10 mouse cellular contexts compared by ENCODE assay signal in genomic region chr2:18635052-18635451, GRCm38 (mm10). TPM values are rescaled to one million over a fixed set of nuclear protein-coding genes. Genes with fewer than 3 reads are reported as not detected.
A peak's percentile ranks its signal among the peaks of the same experiment; 100 is the strongest.
DNase-seq lines count a peak whose midpoint lies in the region; ATAC-seq and TF ChIP-seq lines count a peak whose summit lies in the region.
"Had no signal": no experiment of that assay in that cellular context is flagged by ENCODE, and none has a peak within 500 bp of the region (broad histone marks: within the 10 kb centered on the region; RNA-seq: fewer than 3 reads in every experiment).

No protein-coding gene starts in this region.

- WGBS in intestine, embryonic 14.5 days, result 92% methylated on average over 8 of the region's 8 CpGs
- WGBS in intestine, postnatal 0 days, result 79% methylated on average over 8 of the region's 8 CpGs
- 71% methylated on average over 8 of the region's 8 CpGs for WGBS in neural tube, embryonic 15.5 days

- no peak for ATAC-seq in intestine, embryonic 14.5 days (replicated peaks; ENCODE audit: low FRiP score, low TSS enrichment, low read depth)
- ATAC-seq in intestine, postnatal 0 days, result no peak
- peak; percentile 93 for ATAC-seq in cerebellum, adult (ENCODE audit: insufficient number of reproducible peaks, low FRiP score, low TSS enrichment)
- peak; percentile 86 for ATAC-seq in neural tube, embryonic 15.5 days (ENCODE audit: low FRiP score)
- no peak for ATAC-seq in megakaryocyte-erythroid progenitor cell, adult 5-6 weeks (replicated peaks; ENCODE audit: low FRiP score, low TSS enrichment, poor library complexity, severe bottlenecking)

- no peaks in the 10 kb centered on the region for H3K27me3 ChIP-seq in intestine, embryonic 14.5 days (replicated peaks; ENCODE audit: control insufficient read depth, insufficient read depth, low read length)
- H3K27me3 ChIP-seq in intestine, postnatal 0 days (replicated peaks; ENCODE audit: control insufficient read depth, insufficient read depth, low read length), result no peaks in the 10 kb centered on the region
- no peaks in the 10 kb centered on the region for H3K27me3 ChIP-seq in neural tube, embryonic 15.5 days (replicated peaks)
- H3K27me3 ChIP-seq: lung, embryonic 15.5 days had no signal

- H3K4me1 ChIP-seq in intestine, embryonic 14.5 days (replicated peaks; ENCODE audit: control insufficient read depth, insufficient read depth, low read length), result no peaks in the 10 kb centered on the region
- no peaks in the 10 kb centered on the region for H3K4me1 ChIP-seq in intestine, postnatal 0 days (replicated peaks; ENCODE audit: control insufficient read depth, insufficient read depth, low read length)
- no peaks in the 10 kb centered on the region for H3K4me1 ChIP-seq in neural tube, embryonic 15.5 days
- H3K4me1 ChIP-seq: lung, embryonic 15.5 days had no signal

- DNase-seq in intestine, embryonic 14.5 days (ENCODE audit: low spot score), result peak; percentile 48
- peak; percentile 78 for DNase-seq in gastrocnemius, adult 18-20 months (ENCODE audit: low spot score)
- peak; percentile 80 to 95 for DNase-seq in layer of hippocampus, adult 18-20 months (ENCODE audit: low spot score in 2 of 2)
- DNase-seq in urinary bladder, adult 18-20 months (ENCODE audit: low spot score in 2 of 2), result no peak

- no peak for TF ChIP-seq CTCF in intestine, postnatal 0 days (IDR thresholded peaks at IDR 0.05; ENCODE audit: low read depth)

- H3K4me3 ChIP-seq in intestine, embryonic 14.5 days (ENCODE audit: low read depth, low read length), result no peak overlapping the region
- no peak overlapping the region for H3K4me3 ChIP-seq in intestine, postnatal 0 days (ENCODE audit: low read depth, low read length)
- H3K4me3 ChIP-seq in neural tube, embryonic 15.5 days (replicated peaks), result no peak overlapping the region
- H3K4me3 ChIP-seq: lung, embryonic 15.5 days had no signal

- no peak overlapping the region for H3K27ac ChIP-seq in intestine, embryonic 14.5 days (ENCODE audit: low read depth)
- no peak overlapping the region for H3K27ac ChIP-seq in intestine, postnatal 0 days (ENCODE audit: low read depth, low read length)
- no peak overlapping the region for H3K27ac ChIP-seq in neural tube, embryonic 15.5 days (replicated peaks)
- H3K27ac ChIP-seq: lung, embryonic 15.5 days had no signal

- H3K4me2 ChIP-seq in intestine, embryonic 14.5 days (ENCODE audit: low read length), result no peak overlapping the region
- no peak overlapping the region for H3K4me2 ChIP-seq in intestine, postnatal 0 days (replicated peaks; ENCODE audit: low read depth)
- no peak overlapping the region for H3K4me2 ChIP-seq in neural tube, embryonic 15.5 days
- H3K4me2 ChIP-seq: lung, embryonic 15.5 days had no signal

- no peaks in the 10 kb centered on the region for H3K36me3 ChIP-seq in intestine, embryonic 14.5 days (ENCODE audit: control insufficient read depth, insufficient read depth, low read length)
- H3K36me3 ChIP-seq in intestine, postnatal 0 days (ENCODE audit: control insufficient read depth, insufficient read depth), result no peaks in the 10 kb centered on the region
- no peaks in the 10 kb centered on the region for H3K36me3 ChIP-seq in neural tube, embryonic 15.5 days
- H3K36me3 ChIP-seq: G1E; lung, embryonic 15.5 days had no signal

- no peaks in the 10 kb centered on the region for H3K9me3 ChIP-seq in intestine, embryonic 14.5 days (ENCODE audit: control insufficient read depth, low read length)
- H3K9me3 ChIP-seq in intestine, postnatal 0 days (ENCODE audit: control insufficient read depth), result no peaks in the 10 kb centered on the region
- no peaks in the 10 kb centered on the region for H3K9me3 ChIP-seq in neural tube, embryonic 15.5 days (replicated peaks)
- H3K9me3 ChIP-seq: G1E; lung, embryonic 15.5 days had no signal

- no peak overlapping the region for H3K9ac ChIP-seq in intestine, embryonic 14.5 days (ENCODE audit: low read length)
- no peak overlapping the region for H3K9ac ChIP-seq in intestine, postnatal 0 days (ENCODE audit: low read depth, low read length)
- H3K9ac ChIP-seq in neural tube, embryonic 15.5 days (replicated peaks), result no peak overlapping the region
- H3K9ac ChIP-seq: lung, embryonic 15.5 days had no signal

RNA-seq across cellular contexts. Expression of gene Commd3, which starts 37.1 kb away (rescaled TPM):
- polyA plus RNA-seq in intestine, embryonic 14.5 days (2014; fragmentation: Nextera tagmentation; extraction: Ambion mirVana), result 199 and 202 TPM in 2 replicates
- polyA plus RNA-seq in intestine, postnatal 0 days (2015; fragmentation: Nextera tagmentation; extraction: Ambion mirVana), result 205 and 218 TPM in 2 replicates
- total RNA-seq in gastrocnemius, adult 18-20 months (2021), result 10 to 100 TPM; 89.8 to 95.3 TPM
- 10 to 100 TPM; 85.4 to 92.4 TPM for total RNA-seq in layer of hippocampus, adult 18-20 months (2021)
- polyA plus RNA-seq in neural tube, embryonic 15.5 days (2015; fragmentation: Nextera tagmentation; extraction: Ambion mirVana), result 192 and 193 TPM in 2 replicates
- 131 and 154 TPM in 2 replicates for total RNA-seq in megakaryocyte-erythroid progenitor cell, adult 5-6 weeks (2014; fragmentation: Nextera tagmentation)
- total RNA-seq in megakaryocyte-erythroid progenitor cell, adult 5-6 weeks (2017), result 179 and 216 TPM in 2 replicates

RNA-seq across cellular contexts. Expression of gene Bmi1, which starts 41.8 kb away (rescaled TPM):
- 20.7 and 25.1 TPM in 2 replicates for polyA plus RNA-seq in intestine, embryonic 14.5 days (2014; fragmentation: Nextera tagmentation; extraction: Ambion mirVana)
- 9.9 and 10.3 TPM in 2 replicates for polyA plus RNA-seq in intestine, postnatal 0 days (2015; fragmentation: Nextera tagmentation; extraction: Ambion mirVana)
- 10 to 100 TPM; 67.2 to 67.6 TPM for total RNA-seq in gastrocnemius, adult 18-20 months (2021)
- 10 to 100 TPM; 65.6 to 68.9 TPM for total RNA-seq in layer of hippocampus, adult 18-20 months (2021)
- 18.1 and 19.8 TPM in 2 replicates for polyA plus RNA-seq in neural tube, embryonic 15.5 days (2015; fragmentation: Nextera tagmentation; extraction: Ambion mirVana)
- total RNA-seq in megakaryocyte-erythroid progenitor cell, adult 5-6 weeks (2014; fragmentation: Nextera tagmentation), result 30.3 and 44.8 TPM in 2 replicates
- total RNA-seq in megakaryocyte-erythroid progenitor cell, adult 5-6 weeks (2017), result 69.4 and 89.5 TPM in 2 replicates

RNA-seq across cellular contexts. Expression of gene Spag6, which starts 58.8 kb away (rescaled TPM):
- not detected in 2 replicates for polyA plus RNA-seq in intestine, embryonic 14.5 days (2014; fragmentation: Nextera tagmentation; extraction: Ambion mirVana)
- polyA plus RNA-seq in intestine, postnatal 0 days (2015; fragmentation: Nextera tagmentation; extraction: Ambion mirVana), result 0.08 TPM in 1 of 2 replicates, not detected in the other
- 1 to 10 TPM; 1.0 to 1.4 TPM for total RNA-seq in gastrocnemius, adult 18-20 months (2021)
- 10 to 100 TPM; 10.2 to 10.8 TPM for total RNA-seq in layer of hippocampus, adult 18-20 months (2021)
- polyA plus RNA-seq in neural tube, embryonic 15.5 days (2015; fragmentation: Nextera tagmentation; extraction: Ambion mirVana), result 0.06 TPM in 1 of 2 replicates, not detected in the other
- total RNA-seq in megakaryocyte-erythroid progenitor cell, adult 5-6 weeks (2014; fragmentation: Nextera tagmentation), result not detected in 2 replicates
- total RNA-seq in megakaryocyte-erythroid progenitor cell, adult 5-6 weeks (2017), result not detected in 2 replicates

Comparison
In these comparisons a context has a peak if more than half of its experiments do, and no peak if none do; other contexts are left out.
1. ATAC-seq: peak in cerebellum, adult (single experiment) and neural tube, embryonic 15.5 days (single experiment); none in intestine, embryonic 14.5 days (single experiment), intestine, postnatal 0 days (single experiment) and megakaryocyte-erythroid progenitor cell, adult 5-6 weeks (single experiment).
2. DNase-seq: peak in intestine, embryonic 14.5 days (single experiment), gastrocnemius, adult 18-20 months (single experiment) and layer of hippocampus, adult 18-20 months (2 of 2); none in urinary bladder, adult 18-20 months (0 of 2).
3. RNA of gene Spag6, which starts 58.8 kb away (total RNA-seq): 10.2 to 10.8 TPM in layer of hippocampus, adult 18-20 months; 1.0 to 1.4 TPM in gastrocnemius, adult 18-20 months and not detected in megakaryocyte-erythroid progenitor cell, adult 5-6 weeks; every median in the first group is over 4 times any median in the second.